In the genomic region with DNA sequence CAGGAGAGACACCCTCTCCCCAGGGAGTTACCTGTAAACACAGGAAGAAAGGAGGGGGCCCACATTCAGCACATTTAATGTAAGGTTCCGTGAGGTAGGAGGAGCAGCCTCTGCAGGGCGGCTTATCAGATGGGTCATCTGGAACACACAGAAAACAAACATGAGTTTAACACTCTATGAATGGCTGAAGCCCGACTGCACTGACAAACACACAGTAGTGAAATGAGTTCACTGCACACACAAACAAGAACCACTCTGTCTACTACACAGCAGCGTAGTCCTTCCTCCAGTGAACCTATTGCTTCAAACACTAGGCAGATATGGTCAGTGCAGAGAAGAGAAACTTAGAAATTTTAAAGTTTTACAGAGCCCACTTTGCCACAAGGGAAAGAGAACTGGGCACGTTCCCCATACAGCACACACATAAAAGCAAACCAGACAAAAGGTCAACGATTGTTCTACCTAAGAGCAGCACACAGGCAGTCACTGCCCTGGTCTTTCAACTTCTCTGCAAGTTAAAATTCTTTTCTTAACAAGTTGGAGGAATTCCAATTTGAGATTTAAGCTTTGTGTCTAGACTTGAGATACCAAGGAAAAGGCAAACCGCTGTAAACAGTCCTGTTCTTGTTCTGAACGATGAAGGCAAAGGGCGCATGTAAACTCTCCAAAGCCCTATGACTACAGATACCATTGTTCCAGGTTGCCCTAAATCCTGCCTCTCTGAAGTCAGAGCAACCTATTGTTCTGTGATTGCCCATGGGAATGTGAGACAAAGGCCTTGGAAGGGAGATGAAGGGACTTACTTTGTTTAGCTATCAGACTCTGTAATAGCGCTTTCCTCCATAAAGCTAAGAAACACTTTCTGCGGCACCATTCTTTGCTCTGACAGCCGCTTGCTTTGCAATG, we compare ENCODE assay signal across 22 mouse cellular contexts. TPM values are rescaled to one million over a fixed set of nuclear protein-coding genes. Genes with fewer than 3 reads are reported as not detected.
A peak's percentile ranks its signal among the peaks of the same experiment; 100 is the strongest.
DNase-seq lines count a peak whose midpoint lies in the region; ATAC-seq and TF ChIP-seq lines count a peak whose summit lies in the region.
"Had no signal": no experiment of that assay in that cellular context is flagged by ENCODE, and none has a peak within 500 bp of the region (broad histone marks: within the 10 kb centered on the region; RNA-seq: fewer than 3 reads in every experiment).

No protein-coding gene starts in this region.

- no peaks in the 10 kb centered on the region for H3K9me3 ChIP-seq in liver, embryonic 16.5 days (replicated peaks; ENCODE audit: control insufficient read depth, low read length)
- H3K9me3 ChIP-seq in liver, embryonic 11.5 days (ENCODE audit: control insufficient read depth, low read length) = no peaks in the 10 kb centered on the region
- H3K9me3 ChIP-seq in intestine, embryonic 16.5 days (ENCODE audit: control insufficient read depth, low read length) = no peaks in the 10 kb centered on the region
- H3K9me3 ChIP-seq: heart, embryonic 12.5 days; hindbrain, embryonic 10.5 days; liver, embryonic 13.5 days; neural tube, embryonic 12.5 days had no signal

- no peak for TF ChIP-seq CTCF in cortical plate, adult 2 months (IDR thresholded peaks at IDR 0.05; ENCODE audit: extremely low read depth, insufficient read depth, low read length)

- 69% methylated on average over 12 of the region's 12 CpGs for WGBS in liver, embryonic 16.5 days (ENCODE audit: insufficient replicate concordance)
- WGBS in liver, embryonic 11.5 days = 83% methylated on average over 12 of the region's 12 CpGs
- 73% methylated on average over 12 of the region's 12 CpGs for WGBS in intestine, embryonic 16.5 days

- H3K27me3 ChIP-seq in liver, embryonic 16.5 days (ENCODE audit: control insufficient read depth, insufficient read depth, low read depth, low read length) = no peaks in the 10 kb centered on the region
- H3K27me3 ChIP-seq in liver, embryonic 11.5 days (replicated peaks; ENCODE audit: control insufficient read depth, insufficient read depth, low read length) = no peaks in the 10 kb centered on the region
- H3K27me3 ChIP-seq in intestine, embryonic 16.5 days (replicated peaks; ENCODE audit: control insufficient read depth, insufficient read depth, low read length) = no peaks in the 10 kb centered on the region
- H3K27me3 ChIP-seq: heart, embryonic 12.5 days; liver, embryonic 13.5 days; neural tube, embryonic 12.5 days had no signal

- no peak for DNase-seq in liver, embryonic 11.5 days (ENCODE audit: low spot score)
- DNase-seq in urinary bladder, postnatal 14 days (ENCODE audit: low spot score) = peak; percentile 46
- DNase-seq in urinary bladder, postnatal 4 days (ENCODE audit: low spot score in 2 of 2) = no peak
- DNase-seq in yolk sac, embryonic 10.5 days (ENCODE audit: low spot score) = peak; percentile 24
- DNase-seq: adrenal gland, postnatal 10 days; cerebellum, adult 9-10 months; gastrocnemius, postnatal 36 days; kidney, adult 8-10 months; kidney, postnatal 4 days; liver, embryonic 13.5 days; right cerebral cortex, postnatal 14 days; thymus, postnatal 36 days had no signal

- no peak for TF ChIP-seq POLR2A in cortical plate, adult 2 months (IDR thresholded peaks at IDR 0.05; ENCODE audit: extremely low read depth, insufficient read depth, low read length)

- no peaks in the 10 kb centered on the region for H3K4me1 ChIP-seq in liver, embryonic 16.5 days (ENCODE audit: control insufficient read depth, low read depth, low read length)
- H3K4me1 ChIP-seq in liver, embryonic 11.5 days (replicated peaks; ENCODE audit: control insufficient read depth, insufficient read depth, low read length) = peaks cover 11% of the 10 kb centered on the region; the same call in 1 of the 2 replicates
- H3K4me1 ChIP-seq in cortical plate, adult 2 months (ENCODE audit: control insufficient read depth, insufficient read depth, low read length) = no peaks in the 10 kb centered on the region; the same call in 1 of the 2 replicates
- H3K4me1 ChIP-seq in intestine, embryonic 16.5 days (ENCODE audit: control insufficient read depth, insufficient read depth, low read length) = no peaks in the 10 kb centered on the region
- H3K4me1 ChIP-seq: hindbrain, embryonic 10.5 days; neural tube, embryonic 12.5 days had no signal

- peak; percentile 72 for ATAC-seq in liver, embryonic 16.5 days (ENCODE audit: low read depth)
- ATAC-seq in liver, embryonic 11.5 days (replicated peaks; ENCODE audit: low FRiP score) = no peak
- no peak for ATAC-seq in CD4-positive, CD25-positive, alpha-beta regulatory T cell, adult 4 months
- no peak for ATAC-seq in intestine, embryonic 16.5 days
- ATAC-seq: forebrain, embryonic 14.5 days had no signal

- H3K36me3 ChIP-seq in liver, embryonic 16.5 days (ENCODE audit: control insufficient read depth, insufficient read depth) = no peaks in the 10 kb centered on the region
- peaks cover 33% of the 10 kb centered on the region; the same call in 1 of the 2 replicates for H3K36me3 ChIP-seq in liver, embryonic 11.5 days (ENCODE audit: control insufficient read depth, insufficient read depth, low read length)
- peaks cover 19% of the 10 kb centered on the region for H3K36me3 ChIP-seq in intestine, embryonic 16.5 days (ENCODE audit: control insufficient read depth, insufficient read depth, low read length)

- H3K4me2 ChIP-seq in liver, embryonic 16.5 days (ENCODE audit: low read depth, low read length) = no peak overlapping the region
- H3K4me2 ChIP-seq in liver, embryonic 11.5 days = no peak overlapping the region
- no peak overlapping the region for H3K4me2 ChIP-seq in intestine, embryonic 16.5 days (ENCODE audit: low read depth, low read length)
- H3K4me2 ChIP-seq: heart, embryonic 12.5 days; liver, embryonic 13.5 days; neural tube, embryonic 12.5 days had no signal

- no peak overlapping the region for H3K27ac ChIP-seq in liver, embryonic 16.5 days (ENCODE audit: low read length)
- no peak overlapping the region; the same call in 1 of the 2 replicates for H3K27ac ChIP-seq in liver, embryonic 11.5 days (ENCODE audit: low read depth, low read length)
- peak overlapping the region; percentile 29; the same call in 1 of the 2 replicates for H3K27ac ChIP-seq in cortical plate, adult 2 months (ENCODE audit: insufficient read depth, low read length)
- no peak overlapping the region for H3K27ac ChIP-seq in intestine, embryonic 16.5 days (ENCODE audit: low read length)
- H3K27ac ChIP-seq: hindbrain, embryonic 10.5 days; liver, embryonic 13.5 days; neural tube, embryonic 12.5 days had no signal

- H3K9ac ChIP-seq in liver, embryonic 16.5 days (ENCODE audit: low read depth, low read length) = no peak overlapping the region
- no peak overlapping the region for H3K9ac ChIP-seq in liver, embryonic 11.5 days (ENCODE audit: low read depth, low read length)
- no peak overlapping the region for H3K9ac ChIP-seq in intestine, embryonic 16.5 days (ENCODE audit: low read depth, low read length)
- H3K9ac ChIP-seq: heart, embryonic 12.5 days; liver, embryonic 13.5 days; neural tube, embryonic 12.5 days had no signal

- H3K4me3 ChIP-seq in liver, embryonic 16.5 days (ENCODE audit: low read depth, low read length) = no peak overlapping the region
- H3K4me3 ChIP-seq in liver, embryonic 11.5 days (ENCODE audit: low read depth, low read length) = no peak overlapping the region
- H3K4me3 ChIP-seq in cortical plate, adult 2 months (ENCODE audit: insufficient read depth, low read length) = no peak overlapping the region
- H3K4me3 ChIP-seq in intestine, embryonic 16.5 days (ENCODE audit: low read length) = no peak overlapping the region
- H3K4me3 ChIP-seq: heart, embryonic 12.5 days; hindbrain, embryonic 10.5 days; liver, embryonic 13.5 days; neural tube, embryonic 12.5 days had no signal

RNA-seq across cellular contexts. Expression of a gene that starts 8.1 kb away (rescaled TPM):
- polyA plus RNA-seq in liver, embryonic 16.5 days (2015; fragmentation: Nextera tagmentation; extraction: Ambion mirVana) = 7.7 and 7.9 TPM in 2 replicates
- 30.6 and 32.7 TPM in 2 replicates for polyA plus RNA-seq in liver, embryonic 11.5 days (2014; fragmentation: Nextera tagmentation; extraction: Ambion mirVana)
- 49.0 and 66.4 TPM in 2 replicates for polyA plus RNA-seq in cortical plate, adult 2 months (2012; rRNA removed)
- polyA plus RNA-seq in CD4-positive, CD25-positive, alpha-beta regulatory T cell, adult 4 months (2017; shearing (Covaris generic)) = 10 to 100 TPM; 10.5 to 13.8 TPM
- polyA plus RNA-seq in intestine, embryonic 16.5 days (2015; fragmentation: Nextera tagmentation; extraction: Ambion mirVana) = 20.9 and 23.2 TPM in 2 replicates

RNA-seq across cellular contexts. Expression of a gene that starts 8.2 kb away (rescaled TPM):
- 6.0 and 6.7 TPM in 2 replicates for polyA plus RNA-seq in liver, embryonic 16.5 days (2015; fragmentation: Nextera tagmentation; extraction: Ambion mirVana)
- polyA plus RNA-seq in liver, embryonic 11.5 days (2014; fragmentation: Nextera tagmentation; extraction: Ambion mirVana) = 17.0 and 20.4 TPM in 2 replicates
- polyA plus RNA-seq in cortical plate, adult 2 months (2012; rRNA removed) = 27.0 and 28.0 TPM in 2 replicates
- polyA plus RNA-seq in CD4-positive, CD25-positive, alpha-beta regulatory T cell, adult 4 months (2017; shearing (Covaris generic)) = 1 to 10 TPM; 4.8 to 5.4 TPM
- polyA plus RNA-seq in intestine, embryonic 16.5 days (2015; fragmentation: Nextera tagmentation; extraction: Ambion mirVana) = 8.3 and 8.5 TPM in 2 replicates

RNA-seq across cellular contexts. Expression of a gene that starts 46.0 kb away (rescaled TPM):
- polyA plus RNA-seq in liver, embryonic 16.5 days (2015; fragmentation: Nextera tagmentation; extraction: Ambion mirVana) = not detected in 2 replicates
- polyA plus RNA-seq in liver, embryonic 11.5 days (2014; fragmentation: Nextera tagmentation; extraction: Ambion mirVana) = not detected in 2 replicates
- not detected in 2 replicates for polyA plus RNA-seq in cortical plate, adult 2 months (2012; rRNA removed)
- polyA plus RNA-seq in CD4-positive, CD25-positive, alpha-beta regulatory T cell, adult 4 months (2017; shearing (Covaris generic)) = not detected
- polyA plus RNA-seq in intestine, embryonic 16.5 days (2015; fragmentation: Nextera tagmentation; extraction: Ambion mirVana) = 0.17 TPM in 1 of 2 replicates, not detected in the other
- polyA plus RNA-seq: forebrain, embryonic 14.5 days; heart, embryonic 12.5 days; liver, embryonic 13.5 days; neural tube, embryonic 12.5 days; spleen, adult 2 months; testis, adult 2 months had no signal

RNA-seq across cellular contexts. Expression of a gene that starts 52.2 kb away (rescaled TPM):
- polyA plus RNA-seq in liver, embryonic 16.5 days (2015; fragmentation: Nextera tagmentation; extraction: Ambion mirVana) = 1.5 and 1.8 TPM in 2 replicates
- 1.7 and 2.2 TPM in 2 replicates for polyA plus RNA-seq in liver, embryonic 11.5 days (2014; fragmentation: Nextera tagmentation; extraction: Ambion mirVana)
- polyA plus RNA-seq in cortical plate, adult 2 months (2012; rRNA removed) = 112 and 119 TPM in 2 replicates
- polyA plus RNA-seq in CD4-positive, CD25-positive, alpha-beta regulatory T cell, adult 4 months (2017; shearing (Covaris generic)) = 1 to 10 TPM; 7.3 to 10.0 TPM
- 17.3 and 18.3 TPM in 2 replicates for polyA plus RNA-seq in intestine, embryonic 16.5 days (2015; fragmentation: Nextera tagmentation; extraction: Ambion mirVana)

Comparison
In these comparisons a context has a peak if more than half of its experiments do, and no peak if none do; other contexts are left out.
1. DNase-seq: peak in urinary bladder, postnatal 14 days (single experiment) and yolk sac, embryonic 10.5 days (single experiment); none in liver, embryonic 11.5 days (single experiment) and urinary bladder, postnatal 4 days (0 of 2).